Mouse (Mus musculus) testis, adult 2 months (tissue): Measurements from ENCODE around the gene Ttc29.

ENCODE experiments used
- CTCF ChIP-seq: fragments of 200-500 bp; IDR thresholded peaks from 2 replicates; pipeline ENCODE4 v1.5.1; 2012; ENCODE audit warnings: low read depth, mild to moderate bottlenecking, inconsistent platforms, low read length, moderate library complexity; ENCODE audit not compliant: control insufficient read depth, insufficient read depth, insufficient replicate concordance
- POLR2A ChIP-seq: fragments of 200-500 bp; IDR thresholded peaks from 2 replicates; pipeline ENCODE4 v1.6.1; 2012; ENCODE audit warnings: low read depth, mild to moderate bottlenecking, inconsistent platforms, low read length, moderate library complexity; ENCODE audit not compliant: control insufficient read depth

DNA sequence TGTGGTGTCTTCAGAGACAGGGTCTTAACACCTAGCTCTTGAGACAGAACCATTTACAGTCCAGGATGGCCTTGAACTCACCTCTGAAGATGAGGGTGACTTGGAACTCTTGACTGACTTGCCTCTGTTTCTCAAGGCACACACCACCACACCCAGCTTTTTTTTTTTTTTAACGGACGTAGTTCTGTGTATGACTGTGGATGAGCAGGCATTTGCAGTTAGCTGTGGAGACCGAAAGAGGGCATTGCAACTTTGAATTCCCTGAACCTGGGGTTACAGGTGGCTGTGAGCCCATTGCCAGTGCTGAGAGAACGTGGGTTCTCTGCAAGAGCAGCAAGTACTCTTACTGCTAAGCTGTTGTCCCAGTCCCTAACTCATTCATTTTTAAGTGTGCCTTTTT lies 13.0 kb downstream of the Ttc29 start:
- TF ChIP-seq CTCF (no peak), POLR2A (no peak)
